Mouse (Mus musculus): ENCODE data around the gene Zfp131.

- no peak for TF ChIP-seq CTCF (conservative IDR thresholded peaks at IDR 0.05; ENCODE audit: insufficient read depth, insufficient read length, low read depth, low read length)
- no peak for TF ChIP-seq POLR2A (IDR thresholded peaks at IDR 0.05; ENCODE audit: low read depth, low read length)
Observed at GRCm38 (mm10) chr13:119768541-119768940, 22.1 kb downstream of the Zfp131 start.
